Mouse (Mus musculus): ENCODE results near the gene 4922502D21Rik. TPM values are rescaled to one million over a fixed set of nuclear protein-coding genes. Genes with fewer than 3 reads are reported as not detected.

The 4922502D21Rik gene
- total RNA-seq, 1 experiment from 2014 or later: not detected

- no peak for DNase-seq
These were observed 19.1 kb downstream of the 4922502D21Rik start for GRCm38 (mm10) chr6:129312499-129312898.

DNA sequence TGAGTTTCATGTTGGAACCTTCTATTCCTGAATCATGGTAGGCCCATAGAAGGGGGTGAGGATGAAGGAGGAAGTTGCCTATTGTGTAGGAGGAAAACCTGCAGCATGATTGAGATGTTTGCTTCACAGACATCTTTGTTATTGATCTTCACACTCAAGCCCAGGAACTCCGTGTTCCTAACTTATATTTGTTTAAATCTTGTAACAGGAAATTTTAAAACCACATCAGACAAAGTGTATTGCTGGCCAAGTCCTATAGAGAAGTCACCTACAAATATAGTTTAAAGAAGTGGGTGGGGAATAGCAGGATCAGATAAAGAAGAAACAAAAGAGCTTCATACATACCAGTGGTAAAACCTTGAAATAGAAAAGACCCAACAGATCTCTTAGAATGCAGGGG lies 27.4 kb downstream of the 4922502D21Rik start:
- no peak for DNase-seq

- DNase-seq: no peak
These were observed 42.9 kb downstream of the 4922502D21Rik start for GRCm38 (mm10) chr6:129288708-129289107.

DNA sequence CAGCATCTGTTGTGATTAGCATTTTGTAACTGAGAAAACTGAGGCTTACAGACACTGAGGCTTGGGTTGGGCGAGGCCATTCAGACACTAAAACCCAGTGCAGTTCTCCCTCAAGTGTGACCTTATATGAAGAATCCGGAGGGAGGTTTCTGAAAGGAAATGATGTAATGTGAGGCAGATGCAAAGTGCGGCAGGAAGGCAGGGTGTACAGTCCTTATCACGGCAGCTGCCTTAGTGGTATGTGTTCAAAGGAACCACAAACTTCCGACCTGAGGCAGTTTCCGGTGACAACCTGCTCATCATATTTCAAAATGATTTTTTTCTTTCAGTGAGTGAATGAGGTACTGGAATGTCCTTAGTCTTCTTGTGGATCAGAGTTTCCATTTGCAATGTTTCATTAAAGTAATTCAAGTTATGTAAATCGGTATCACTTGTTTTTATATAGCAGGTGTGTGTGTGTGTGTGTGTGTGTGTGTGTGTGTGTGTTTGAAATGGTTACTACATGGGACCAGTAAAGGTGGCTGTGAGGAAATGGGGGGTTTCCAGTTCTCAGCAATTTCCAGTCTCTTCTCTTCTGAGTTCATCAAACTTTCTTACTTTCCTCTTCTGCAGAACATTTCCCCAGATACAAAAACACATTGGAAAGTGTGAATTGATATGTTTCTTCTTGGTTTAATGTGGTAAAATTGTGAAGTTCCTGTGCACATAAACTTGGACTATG lies 47.1 kb downstream of the 4922502D21Rik start:
- no peak for DNase-seq

DNA sequence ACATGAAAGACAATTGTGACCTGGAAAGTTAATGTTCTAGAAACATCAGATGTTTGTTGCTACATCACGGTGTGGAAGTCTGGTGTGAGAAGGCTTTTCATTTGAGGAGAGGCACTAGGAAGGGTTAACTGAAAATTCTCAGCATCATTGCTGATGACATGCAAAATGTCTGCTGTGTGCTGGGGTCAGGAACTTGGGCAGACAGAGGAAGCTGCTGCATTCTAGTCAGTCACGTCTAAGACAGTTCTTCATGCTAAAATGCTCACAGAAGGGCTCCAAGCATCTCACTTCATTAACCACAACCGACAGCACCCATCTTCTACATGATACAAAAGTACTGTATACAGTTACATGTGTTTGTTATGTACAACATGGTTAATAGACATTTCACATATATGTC lies 48.3 kb downstream of the 4922502D21Rik start:
- no peak for DNase-seq

DNA sequence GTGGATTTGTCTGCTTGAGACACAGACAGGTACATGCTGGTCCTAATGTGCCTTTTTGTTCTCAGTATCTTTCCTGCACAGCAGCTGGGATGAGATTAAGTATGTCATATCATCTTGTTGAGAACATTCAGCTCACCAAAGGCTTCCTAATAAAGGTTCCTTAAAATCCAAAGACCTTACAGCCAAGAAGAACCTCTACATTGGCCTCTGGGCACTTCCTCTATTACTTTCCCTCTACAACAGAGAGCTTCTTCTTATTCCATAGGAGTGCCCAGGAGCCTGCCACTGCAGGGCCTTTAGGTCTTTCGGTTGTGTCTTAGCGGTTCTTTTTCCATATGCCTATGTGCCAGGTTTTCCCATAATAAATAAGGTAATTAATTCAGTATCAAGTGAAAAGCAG lies 55.1 kb downstream of the 4922502D21Rik start:
- DNase-seq: no peak

- DNase-seq: no peak
These were observed 55.9 kb downstream of the 4922502D21Rik start for GRCm38 (mm10) chr6:129275624-129276203.

DNA sequence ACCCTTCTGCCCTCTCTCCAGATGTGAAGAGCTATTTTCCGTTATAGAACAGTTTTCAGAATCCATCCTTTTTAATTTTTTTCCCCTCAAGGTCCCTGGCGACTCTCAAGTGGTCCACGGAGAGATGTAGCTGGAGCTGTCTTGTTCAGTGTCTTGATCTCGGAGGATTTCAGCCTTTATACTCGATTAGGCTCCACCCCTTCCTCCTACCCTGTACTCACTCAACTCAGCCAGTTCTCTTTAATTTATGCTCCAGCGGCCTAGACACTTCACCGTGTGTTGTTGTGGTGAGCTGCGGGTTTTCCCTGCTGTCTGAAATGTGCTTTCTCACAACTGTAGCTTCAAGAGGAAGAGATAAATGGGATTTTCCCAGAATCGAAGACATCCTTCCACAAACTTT lies 56.4 kb downstream of the 4922502D21Rik start, which contains the start of gene Cd69:
TSS of gene Cd69 (minus strand) at position 217 of the 400 bp plus-strand sequence.
- no peak for DNase-seq

DNA sequence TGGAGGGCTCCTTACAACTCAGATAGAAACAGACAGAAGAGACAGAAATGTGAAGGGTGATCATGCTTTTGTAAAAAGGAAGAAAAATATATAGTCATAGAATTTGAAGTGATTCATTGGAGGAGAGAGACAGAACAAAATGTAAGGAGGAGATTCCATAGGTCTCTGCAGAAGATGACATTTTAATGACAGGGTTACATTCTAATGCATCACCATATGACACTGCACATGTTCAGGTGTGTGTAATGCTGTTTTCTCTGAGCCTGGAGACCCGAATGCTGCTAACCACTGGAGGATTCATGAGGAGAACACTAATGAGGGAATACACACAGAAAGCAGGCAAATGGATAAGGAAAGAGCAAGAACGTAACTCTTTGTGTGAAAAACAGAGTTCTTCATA lies 57.1 kb downstream of the 4922502D21Rik start:
- DNase-seq: no peak

GRCm38 (mm10) chr6:129273662-129274061 lies 57.9 kb downstream of the 4922502D21Rik start:
- no peak for DNase-seq

Other genes starting within 250 kb of the 4922502D21Rik start
- not detected in 2 replicates for gene Clec2e, start 230.9 kb downstream of the 4922502D21Rik start, total RNA-seq (2021)
- gene Clec2d, start 151.2 kb downstream of the 4922502D21Rik start, total RNA-seq (2021): 42.2 and 43.0 TPM in 2 replicates
- 0.15 TPM in 1 of 2 replicates, not detected in the other for gene Cd69, start 56.4 kb downstream of the 4922502D21Rik start, total RNA-seq (2021)
- 0.46 and 0.90 TPM in 2 replicates for gene Clec12a, start 10.9 kb upstream of the 4922502D21Rik start, total RNA-seq (2021)
- gene Clec12b, start 54.1 kb upstream of the 4922502D21Rik start, total RNA-seq (2021): not detected in 2 replicates
- gene Clec1b, start 65.5 kb upstream of the 4922502D21Rik start, total RNA-seq (2021): 0.39 and 0.43 TPM in 2 replicates
- 0.30 TPM in 1 of 2 replicates, not detected in the other for gene Clec9a, start 77.1 kb upstream of the 4922502D21Rik start, total RNA-seq (2021)
- 4.8 and 6.5 TPM in 2 replicates for gene Clec1a, start 120.2 kb upstream of the 4922502D21Rik start, total RNA-seq (2021)
- 0.24 TPM in 1 of 2 replicates, not detected in the other for gene Olr1, start 175.4 kb upstream of the 4922502D21Rik start, total RNA-seq (2021)
- gene Tmem52b, start 180.8 kb upstream of the 4922502D21Rik start, total RNA-seq (2021): not detected in 2 replicates
- gene Gabarapl1, start 201.4 kb upstream of the 4922502D21Rik start, total RNA-seq (2021): 251 and 260 TPM in 2 replicates
- gene Klre1, start 246.1 kb upstream of the 4922502D21Rik start, total RNA-seq (2021): not detected in 2 replicates

Measured in adrenal gland, postnatal 25 days (tissue).